Mouse (Mus musculus) megakaryocyte, embryonic 14.5 days (primary cell): ENCODE measurements around the gene Rbms2.

ENCODE experiments used
- FLI1 ChIP-seq: IDR thresholded peaks from 2 replicates; pipeline ENCODE4 v1.6.1; 2012; ENCODE audit warnings: low read length, inconsistent platforms, mixed read lengths
- GATA1 ChIP-seq: IDR thresholded peaks from 3 replicates; pipeline ENCODE4 v1.6.1; 2012; ENCODE audit warnings: mixed read lengths, low read length, inconsistent platforms, borderline replicate concordance

GRCm38 (mm10) chr10:128212148-128212547 lies 32.1 kb upstream of the Rbms2 start:
- TF ChIP-seq FLI1 (no peak), GATA1 (no peak)
